Mouse (Mus musculus): ENCODE results near the gene Gm11172. TPM values are rescaled to one million over a fixed set of nuclear protein-coding genes. Genes with fewer than 3 reads are reported as not detected.

The Gm11172 gene
- total RNA-seq (2023), result not detected in 4 replicates

GRCm38 (mm10) chr16:10812865-10813371 lies at the start of gene Gm11172:
TSS of gene Gm11172 (plus strand) at chr16:10812915.

GRCm38 (mm10) chr16:10785371-10786231 lies 27.1 kb upstream of the Gm11172 start, which contains the start of gene Socs1:
TSS of gene Socs1 (minus strand) at chr16:10785536.

GRCm38 (mm10) chr16:10788271-10788670 lies 24.4 kb upstream of the Gm11172 start, which contains the start of gene Tnp2:
TSS of gene Tnp2 (minus strand) at chr16:10788660.

GRCm38 (mm10) chr16:10790702-10791101 lies 22.0 kb upstream of the Gm11172 start, which contains the start of gene Prm3:
TSS of gene Prm3 (minus strand) at chr16:10790914.

GRCm38 (mm10) chr16:10796034-10796433 lies 16.7 kb upstream of the Gm11172 start, which contains the start of gene Prm2:
TSS of gene Prm2 (minus strand) at chr16:10796134.

GRCm38 (mm10) chr16:10805789-10806527 lies 6.8 kb upstream of the Gm11172 start, which contains the start of gene Prm1:
TSS of gene Prm1 (minus strand) at chr16:10805839.

GRCm38 (mm10) chr16:10834911-10835587 lies 22.3 kb downstream of the Gm11172 start, which contains the start of gene Rmi2:
TSS of gene Rmi2 (plus strand) at chr16:10835059.

Other genes with a start within 250 kb of the Gm11172 start
- 2.7 to 3.6 TPM (median 3.1 TPM) in 4 replicates for gene Socs1, start 27.4 kb upstream of the Gm11172 start, total RNA-seq (2023)
- gene Tnp2, start 24.3 kb upstream of the Gm11172 start, total RNA-seq (2023), result not detected in 4 replicates
- not detected in 4 replicates for gene Prm3, start 22.0 kb upstream of the Gm11172 start, total RNA-seq (2023)
- not detected in 4 replicates for gene Prm2, start 16.8 kb upstream of the Gm11172 start, total RNA-seq (2023)
- gene Prm1, start 7.1 kb upstream of the Gm11172 start, total RNA-seq (2023), result not detected in 4 replicates
- gene Rmi2, start 22.1 kb downstream of the Gm11172 start, total RNA-seq (2023), result 0.54 to 0.85 TPM (median 0.71 TPM) in 4 replicates
- 220 to 247 TPM (median 241 TPM) in 4 replicates for gene Snn, start 248.0 kb downstream of the Gm11172 start, total RNA-seq (2023)

Measured in B cell, adult 62 days (primary cell).